Mouse (Mus musculus): ENCODE measurements around the gene Ecd. TPM values are rescaled to one million over a fixed set of nuclear protein-coding genes. Genes with fewer than 3 reads are reported as not detected.

Ecd gene
- 30.8 and 34.1 TPM in 2 replicates for polyA plus RNA-seq (2015; fragmentation: Nextera tagmentation; extraction: Ambion mirVana)

- peak; percentile 97 for ATAC-seq (ENCODE audit: extremely low read depth, insufficient number of reproducible peaks, low FRiP score, low TSS enrichment)
- WGBS, result under 1% methylated on average over 41 of the region's 42 CpGs
Observed at GRCm38 (mm10) chr14:20347991-20348541, at the start of gene Ecd, which contains the start of gene Fam149b. TSS of gene Ecd (minus strand) at chr14:20348121. TSS of gene Fam149b (plus strand) at chr14:20348162.

GRCm38 (mm10) chr14:20397220-20397619 is 49.3 kb upstream of the Ecd start:
- Histone ChIP-seq H3K27ac (replicated peaks) (no peak overlapping the region), H3K4me3 (no peak overlapping the region), H3K4me2 (no peak overlapping the region), H3K36me3 (no peaks in the 10 kb centered on the region), H3K9me3 (no peaks in the 10 kb centered on the region), H3K9ac (no peak overlapping the region), H3K4me1 (peaks cover 8% of the 10 kb centered on the region; the same call in 1 of the 2 replicates), H3K27me3 (replicated peaks) (no peaks in the 10 kb centered on the region)
- ATAC-seq (ENCODE audit: extremely low read depth, insufficient number of reproducible peaks, low FRiP score, low TSS enrichment), result no peak
- WGBS, result 73% methylated on average over 9 of the region's 9 CpGs

More at GRCm38 (mm10) chr14:20347991-20348541, at the start of gene Ecd, which contains the start of gene Fam149b:
- Histone ChIP-seq H3K9me3 (no peaks in the 10 kb centered on the region), H3K4me3 (peak within 1 kb of the TSS; percentile 77), H3K9ac (peak within 1 kb of the TSS; percentile 91), H3K36me3 (peaks cover 44% of the 10 kb centered on the region), H3K27ac (replicated peaks) (peak within 1 kb of the TSS; percentile 96), H3K4me2 (peak within 1 kb of the TSS; percentile 84), H3K4me1 (peaks cover 23% of the 10 kb centered on the region), H3K27me3 (replicated peaks) (no peaks in the 10 kb centered on the region)

- under 1% methylated on average over 68 of the region's 68 CpGs for WGBS
- peak within 1 kb of the TSS; percentile 90 for H3K4me3 ChIP-seq
- peak within 1 kb of the TSS; percentile 97 for H3K9ac ChIP-seq
- peak within 1 kb of the TSS; percentile 89 for H3K27ac ChIP-seq (replicated peaks)
- H3K4me1 ChIP-seq, result peaks cover 18% of the 10 kb centered on the region
- ATAC-seq (ENCODE audit: extremely low read depth, insufficient number of reproducible peaks, low FRiP score, low TSS enrichment), result peak; percentile 97
- peak within 1 kb of the TSS; percentile 73 for H3K4me2 ChIP-seq
- H3K36me3 ChIP-seq, result peaks cover 23% of the 10 kb centered on the region
- no peaks in the 10 kb centered on the region for H3K9me3 ChIP-seq
- no peaks in the 10 kb centered on the region for H3K27me3 ChIP-seq (replicated peaks)
Observed at GRCm38 (mm10) chr14:20393205-20393913, 45.4 kb upstream of the Ecd start, which contains the start of gene Mrps16. TSS of gene Mrps16 (minus strand) at chr14:20393634.

- 0 out of 2 replicates have a peak overlapping the region, but pooled peaks have one; percentile 10 for H3K9ac ChIP-seq
- H3K4me1 ChIP-seq, result peaks cover 27% of the 10 kb centered on the region
- H3K27me3 ChIP-seq (replicated peaks), result no peaks in the 10 kb centered on the region
- peak overlapping the region; percentile 73 for H3K4me2 ChIP-seq
- peak overlapping the region; percentile 90; the same call in 1 of the 2 replicates for H3K4me3 ChIP-seq
- peaks cover 23% of the 10 kb centered on the region for H3K36me3 ChIP-seq
- ATAC-seq (ENCODE audit: extremely low read depth, insufficient number of reproducible peaks, low FRiP score, low TSS enrichment), result no peak
- no peaks in the 10 kb centered on the region for H3K9me3 ChIP-seq
- H3K27ac ChIP-seq (replicated peaks), result no peak overlapping the region
- WGBS, result 70% methylated on average over 4 of the region's 4 CpGs
Observed at GRCm38 (mm10) chr14:20392326-20392725, 44.4 kb upstream of the Ecd start.

GRCm38 (mm10) chr14:20389446-20390079 is 41.6 kb upstream of the Ecd start:
- H3K36me3 ChIP-seq, result peaks cover 47% of the 10 kb centered on the region
- H3K4me1 ChIP-seq, result peaks cover 46% of the 10 kb centered on the region

GRCm38 (mm10) chr14:20388441-20389129 is 40.7 kb upstream of the Ecd start, which contains the start of gene Dnajc9:
TSS of gene Dnajc9 (minus strand) at chr14:20388910.
- peak within 1 kb of the TSS; percentile 74 for H3K4me3 ChIP-seq
- no peaks in the 10 kb centered on the region for H3K9me3 ChIP-seq
- peak within 1 kb of the TSS; percentile 84 for H3K27ac ChIP-seq (replicated peaks)
- H3K4me2 ChIP-seq, result peak within 1 kb of the TSS; percentile 75
- H3K9ac ChIP-seq, result peak within 1 kb of the TSS; percentile 87
- H3K36me3 ChIP-seq, result peaks cover 55% of the 10 kb centered on the region
- H3K27me3 ChIP-seq (replicated peaks), result no peaks in the 10 kb centered on the region
- ATAC-seq (ENCODE audit: extremely low read depth, insufficient number of reproducible peaks, low FRiP score, low TSS enrichment), result peak; percentile 64
- H3K4me1 ChIP-seq, result peaks cover 41% of the 10 kb centered on the region
- WGBS, result under 1% methylated on average over 59 of the region's 59 CpGs

More at GRCm38 (mm10) chr14:20389446-20390079, 41.6 kb upstream of the Ecd start:
- Histone ChIP-seq H3K9me3 (no peaks in the 10 kb centered on the region), H3K4me2 (peak overlapping the region; percentile 75), H3K9ac (peak overlapping the region; percentile 87), H3K27me3 (replicated peaks) (no peaks in the 10 kb centered on the region), H3K4me3 (peak overlapping the region; percentile 74), H3K27ac (replicated peaks) (peak overlapping the region; percentile 84; the same call in 1 of the 2 replicates)
- WGBS, result 85% methylated on average over 8 of the region's 8 CpGs
- ATAC-seq (ENCODE audit: extremely low read depth, insufficient number of reproducible peaks, low FRiP score, low TSS enrichment), result no peak

GRCm38 (mm10) chr14:20379753-20380430 is 32.0 kb upstream of the Ecd start:
- no peak overlapping the region for H3K9ac ChIP-seq
- no peak overlapping the region for H3K4me3 ChIP-seq
- H3K27ac ChIP-seq (replicated peaks), result no peak overlapping the region
- H3K4me2 ChIP-seq, result no peak overlapping the region
- no peaks in the 10 kb centered on the region for H3K9me3 ChIP-seq
- peaks cover 23% of the 10 kb centered on the region for H3K4me1 ChIP-seq
- no peak for ATAC-seq (ENCODE audit: extremely low read depth, insufficient number of reproducible peaks, low FRiP score, low TSS enrichment)
- H3K27me3 ChIP-seq (replicated peaks), result no peaks in the 10 kb centered on the region
- peaks cover 75% of the 10 kb centered on the region for H3K36me3 ChIP-seq
- WGBS, result 79% methylated on average over 9 of the region's 9 CpGs

GRCm38 (mm10) chr14:20379087-20379640 is 31.2 kb upstream of the Ecd start:
- Histone ChIP-seq H3K9ac (no peak overlapping the region), H3K4me2 (no peak overlapping the region), H3K9me3 (no peaks in the 10 kb centered on the region), H3K27me3 (replicated peaks) (no peaks in the 10 kb centered on the region), H3K27ac (replicated peaks) (no peak overlapping the region), H3K4me1 (peaks cover 23% of the 10 kb centered on the region), H3K36me3 (peaks cover 71% of the 10 kb centered on the region), H3K4me3 (no peak overlapping the region)
- ATAC-seq (ENCODE audit: extremely low read depth, insufficient number of reproducible peaks, low FRiP score, low TSS enrichment), result no peak
- 76% methylated on average over 5 of the region's 5 CpGs for WGBS

- Histone ChIP-seq H3K4me3 (no peak overlapping the region), H3K4me2 (peak overlapping the region; percentile 22; the same call in 1 of the 2 replicates), H3K36me3 (peaks cover 73% of the 10 kb centered on the region), H3K9me3 (no peaks in the 10 kb centered on the region), H3K27ac (replicated peaks) (0 out of 2 replicates have a peak overlapping the region, but pooled peaks have one; percentile 66), H3K4me1 (peaks cover 23% of the 10 kb centered on the region), H3K9ac (peak overlapping the region; percentile 50; the same call in 1 of the 2 replicates), H3K27me3 (replicated peaks) (no peaks in the 10 kb centered on the region)
- no peak for ATAC-seq (ENCODE audit: extremely low read depth, insufficient number of reproducible peaks, low FRiP score, low TSS enrichment)
- 30% methylated on average over 13 of the region's 13 CpGs for WGBS
Observed at GRCm38 (mm10) chr14:20378313-20379061, 30.6 kb upstream of the Ecd start.
